Mouse (Mus musculus) CD4-positive, CD25-positive, alpha-beta regulatory T cell, adult 2 months (primary cell): Measurements from ENCODE around the gene Mdm4.

Experiments
- DNase-seq: peaks from one replicate; pipeline ENCODE4 v3.0.0-alpha.2; 2012; ENCODE audit warnings: low read depth, low spot score

Mdm4 gene

DNA sequence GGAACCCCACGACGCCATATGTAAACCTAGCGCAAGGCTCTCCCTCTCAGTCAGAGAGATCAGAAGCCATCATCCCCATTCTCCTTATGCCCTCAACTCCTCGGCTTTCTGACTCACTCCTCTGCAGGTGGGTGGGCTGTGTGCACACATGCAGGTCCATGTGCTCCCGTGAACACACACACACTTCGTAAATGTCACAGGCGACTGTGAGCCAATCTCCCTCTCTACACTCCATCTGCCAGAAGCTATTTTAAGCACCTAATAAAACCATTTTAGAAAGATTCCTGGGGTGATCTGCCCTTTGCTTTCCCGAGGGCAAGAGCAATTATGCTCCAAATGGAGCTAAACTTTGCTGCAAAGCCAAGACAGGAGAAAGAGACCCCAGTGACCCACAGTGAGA lies 84.5 kb downstream of the Mdm4 start:
- DNase-seq: no peak

DNA sequence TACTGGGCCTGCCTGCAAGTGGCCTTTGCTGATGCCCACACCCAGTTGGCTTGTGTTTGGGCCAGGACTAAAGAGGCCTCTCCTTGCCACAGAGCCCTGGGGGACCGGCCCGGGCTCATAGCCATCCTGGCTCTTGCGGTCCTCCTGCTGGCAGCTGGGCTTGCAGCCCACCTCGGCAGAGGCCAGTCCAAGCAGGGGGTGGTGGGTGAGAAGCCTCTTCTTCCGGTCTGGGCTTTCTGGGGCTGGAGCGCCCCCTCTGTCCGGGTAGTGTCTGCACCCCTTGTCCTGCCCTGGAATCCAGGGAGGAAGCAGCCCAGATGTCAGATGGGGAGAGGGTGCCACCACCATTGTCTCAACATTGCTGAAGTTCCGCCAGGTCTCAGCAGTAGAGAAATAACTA lies 91.4 kb downstream of the Mdm4 start:
- no peak for DNase-seq

DNA sequence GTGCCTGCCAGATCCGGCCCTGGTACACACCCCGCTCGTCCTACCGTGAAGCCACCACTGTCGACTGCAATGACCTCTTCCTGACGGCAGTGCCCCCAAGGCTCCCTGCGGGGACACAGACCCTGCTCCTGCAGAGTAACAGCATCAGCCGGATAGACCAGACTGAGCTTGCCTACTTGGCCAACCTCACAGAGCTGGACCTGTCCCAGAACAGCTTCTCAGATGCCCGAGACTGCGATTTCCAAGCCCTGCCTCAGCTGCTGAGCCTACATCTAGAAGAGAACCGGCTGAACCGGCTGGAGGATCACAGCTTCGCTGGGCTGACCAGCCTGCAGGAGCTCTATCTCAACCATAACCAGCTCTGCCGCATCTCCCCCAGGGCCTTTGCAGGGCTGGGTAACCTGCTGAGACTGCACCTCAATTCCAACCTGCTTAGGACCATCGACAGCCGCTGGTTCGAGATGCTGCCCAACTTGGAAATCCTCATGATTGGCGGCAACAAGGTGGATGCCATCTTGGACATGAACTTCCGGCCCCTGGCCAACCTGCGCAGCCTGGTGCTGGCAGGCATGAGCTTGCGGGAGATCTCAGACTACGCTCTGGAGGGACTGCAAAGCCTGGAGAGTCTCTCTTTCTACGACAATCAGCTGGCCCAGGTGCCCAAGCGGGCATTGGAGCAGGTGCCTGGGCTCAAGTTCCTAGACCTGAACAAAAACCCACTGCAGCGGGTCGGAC lies 92.9 kb downstream of the Mdm4 start:
- no peak for DNase-seq

DNA sequence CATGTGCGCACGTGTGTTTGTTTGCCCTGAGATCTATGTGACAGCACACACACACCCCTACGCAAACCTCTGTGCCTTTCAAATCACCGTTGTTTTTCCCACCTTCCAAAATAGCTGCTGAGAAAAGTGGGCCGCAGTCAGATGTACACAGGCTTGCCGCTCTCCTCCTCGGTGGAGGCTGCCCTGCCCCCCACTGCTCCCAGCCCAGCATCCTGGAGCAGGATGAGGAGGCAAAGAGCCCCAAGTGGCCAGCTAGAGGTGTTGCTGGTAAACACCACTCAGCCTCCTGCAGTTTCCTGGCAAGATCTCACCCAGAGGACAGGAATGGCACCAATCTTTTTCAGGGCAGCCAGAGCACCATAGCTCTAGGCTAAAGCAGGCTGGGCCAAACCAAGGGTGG lies 95.5 kb downstream of the Mdm4 start:
- no peak for DNase-seq

DNA sequence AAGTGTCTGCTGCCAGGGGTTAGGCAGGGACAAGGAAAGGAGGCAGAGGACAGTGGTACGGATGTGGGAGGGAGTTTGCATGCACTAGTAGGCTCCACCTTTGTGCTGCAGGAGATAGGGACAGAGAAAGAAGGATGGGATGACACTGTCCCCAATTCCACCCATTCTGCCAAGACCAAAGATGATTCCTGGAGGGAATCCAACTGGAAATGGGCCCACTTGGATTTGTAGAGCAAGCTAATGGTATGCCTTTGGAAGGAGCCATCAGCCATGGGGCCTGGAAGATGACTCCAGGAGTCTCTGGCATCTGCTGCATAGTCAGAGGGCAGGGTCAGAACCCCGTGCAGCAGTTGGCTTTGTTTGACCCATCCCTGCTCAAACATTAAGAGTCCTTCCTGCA lies 97.9 kb downstream of the Mdm4 start:
- DNase-seq: no peak

DNA sequence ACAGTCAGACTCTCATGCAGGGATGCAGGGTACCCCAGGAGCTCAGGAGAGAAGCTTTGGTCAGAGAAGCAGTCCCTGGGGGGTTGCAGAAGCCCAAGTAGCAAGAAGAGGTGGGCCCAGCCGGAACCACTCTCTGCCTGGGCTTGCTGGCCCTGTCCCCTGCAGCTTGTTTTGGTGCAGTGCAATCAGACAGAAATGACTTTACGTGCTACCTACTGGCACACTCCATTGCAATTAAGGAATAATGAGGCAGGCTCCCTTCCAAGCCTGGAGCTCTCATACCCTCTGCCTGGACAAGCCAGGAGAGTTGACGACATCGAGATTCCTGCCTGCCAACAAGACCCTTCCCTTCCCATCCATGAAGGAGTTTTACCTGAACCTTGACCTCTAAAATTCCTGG lies 100.1 kb downstream of the Mdm4 start:
- no peak for DNase-seq

DNA sequence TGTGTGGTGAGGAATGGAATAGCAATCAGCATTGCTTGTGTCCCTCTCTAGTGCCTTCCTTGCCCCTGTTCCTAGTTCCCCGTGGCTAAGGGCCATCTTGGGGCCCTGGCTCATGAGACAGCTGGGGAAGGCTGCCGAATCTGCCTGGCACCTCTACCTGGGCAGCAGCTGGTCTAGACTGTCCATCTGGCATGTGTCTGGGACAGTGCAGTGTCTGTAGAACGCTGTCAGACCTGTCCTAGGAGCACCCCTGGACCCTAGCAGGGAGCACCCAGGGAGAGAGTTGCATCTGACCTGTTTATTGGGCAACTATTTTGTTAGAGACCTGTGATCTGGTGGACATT lies 101.5 kb downstream of the Mdm4 start:
- DNase-seq: no peak

DNA sequence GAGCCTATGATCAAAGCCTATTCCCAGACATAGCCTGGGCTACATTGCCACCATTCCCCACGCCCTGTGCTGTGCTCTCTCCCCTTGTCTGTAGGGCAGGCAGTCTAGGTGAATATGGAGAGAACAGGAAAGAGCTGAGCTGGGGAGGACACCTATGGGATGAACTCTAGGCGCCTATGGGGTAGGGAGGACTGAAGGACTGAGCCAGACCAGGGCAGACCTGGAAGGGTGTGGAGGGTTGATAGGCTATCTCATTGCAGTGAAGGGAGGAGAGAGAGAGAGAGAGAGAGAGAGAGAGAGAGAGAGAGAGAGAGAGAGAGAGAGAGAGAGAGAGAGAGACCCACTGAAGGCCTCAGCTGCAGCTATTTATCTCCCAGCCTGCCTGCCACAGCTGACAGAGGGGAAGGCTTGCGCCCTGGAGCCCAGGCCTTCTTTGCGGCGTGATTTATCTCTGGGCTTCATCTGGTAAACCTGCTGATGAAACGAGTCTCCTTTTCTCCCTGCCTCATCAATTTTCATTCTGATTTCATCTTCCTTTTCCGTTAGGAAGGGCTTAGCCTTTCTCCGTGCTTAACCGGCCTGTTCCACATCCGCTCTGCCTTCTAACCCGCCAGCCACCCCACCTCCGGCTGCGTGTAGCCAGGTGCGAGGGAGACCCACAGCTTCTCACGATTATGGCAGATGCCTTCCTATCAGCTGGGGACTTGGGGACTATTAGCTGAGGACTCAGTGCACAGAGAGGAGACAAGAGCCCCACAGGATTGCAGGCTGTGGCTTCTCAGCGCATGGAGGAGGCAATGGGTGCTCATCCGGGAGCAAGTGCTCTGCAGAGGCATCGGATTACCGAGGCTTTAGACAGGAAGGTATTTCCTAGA lies 102.1 kb downstream of the Mdm4 start:
- DNase-seq: no peak

DNA sequence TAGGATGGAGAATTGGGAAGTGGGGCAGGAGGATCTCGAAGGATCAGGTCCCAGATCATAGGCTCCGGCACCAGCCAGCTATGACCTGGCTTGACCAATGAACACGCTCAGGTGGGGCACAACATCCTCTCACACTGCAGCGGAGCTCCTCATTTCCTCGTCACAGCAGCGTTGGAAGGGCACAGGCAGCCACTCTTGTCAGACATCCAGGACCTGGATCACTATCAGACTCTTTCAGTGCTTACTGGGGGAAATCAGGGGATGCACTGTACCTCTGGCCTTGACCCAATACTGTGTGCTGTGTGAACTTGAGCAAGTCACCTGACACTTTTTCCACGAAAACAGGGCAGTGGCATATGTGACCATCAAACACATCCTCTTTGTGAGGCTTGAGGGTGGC lies 105.1 kb downstream of the Mdm4 start:
- DNase-seq: no peak

DNA sequence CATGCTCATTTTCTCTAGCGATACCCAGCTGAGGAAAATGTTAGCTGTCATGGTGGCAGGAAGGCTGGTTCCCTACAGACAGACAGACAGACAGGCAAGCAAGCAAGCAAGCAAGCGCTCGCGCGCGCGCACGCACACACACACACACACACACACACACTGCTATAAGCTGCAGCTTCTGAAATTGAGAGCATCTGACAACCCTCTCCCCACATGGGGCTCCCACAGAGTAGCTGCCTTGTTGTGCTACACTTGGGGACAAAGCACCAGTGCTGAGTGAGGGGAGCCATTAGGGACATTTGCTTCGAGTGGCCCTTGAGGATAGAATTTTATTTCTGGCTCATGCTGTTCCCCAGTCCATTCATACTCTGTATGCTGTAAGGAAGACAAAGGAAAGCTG lies 108.1 kb downstream of the Mdm4 start:
- no peak for DNase-seq

DNA sequence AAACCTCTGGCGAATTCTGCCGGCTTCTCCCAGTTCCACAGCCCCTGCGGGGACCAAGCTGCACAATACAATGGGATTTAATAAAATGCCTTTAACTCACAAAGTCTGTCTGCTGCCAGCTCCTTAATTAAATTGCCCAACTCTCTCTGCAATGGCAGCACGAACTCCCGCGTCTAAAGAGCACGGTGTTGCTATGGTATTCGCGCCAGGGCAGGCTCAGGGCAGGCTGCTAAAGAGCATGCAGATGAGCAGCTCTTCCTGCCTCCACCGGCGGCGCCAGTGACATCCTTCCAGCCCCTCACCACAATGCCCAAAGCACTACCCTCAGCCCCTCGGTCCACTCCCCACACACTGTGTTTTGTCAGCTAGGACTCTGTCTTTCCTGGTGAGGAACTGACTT lies 109.3 kb downstream of the Mdm4 start:
- DNase-seq: no peak

DNA sequence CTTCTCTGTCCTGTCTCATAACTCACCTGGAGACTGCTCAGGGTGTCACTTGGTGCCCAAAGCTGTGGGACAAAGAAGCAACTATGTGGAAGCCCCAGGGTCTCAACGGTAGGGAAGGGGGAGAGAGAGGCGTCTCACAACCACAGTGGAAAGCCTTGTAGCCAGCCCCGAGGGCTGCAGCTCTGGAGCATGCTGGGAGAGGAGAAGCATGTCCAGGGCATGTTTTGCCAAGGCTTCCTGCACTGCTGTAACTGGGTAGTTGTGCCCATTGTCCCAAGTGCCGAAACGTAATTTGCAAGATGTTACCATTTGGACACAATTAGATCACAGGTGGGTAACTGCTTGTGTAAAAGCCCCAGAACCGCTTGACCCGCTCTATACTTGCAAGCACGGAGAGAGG lies 111.1 kb downstream of the Mdm4 start:
- DNase-seq: no peak

DNA sequence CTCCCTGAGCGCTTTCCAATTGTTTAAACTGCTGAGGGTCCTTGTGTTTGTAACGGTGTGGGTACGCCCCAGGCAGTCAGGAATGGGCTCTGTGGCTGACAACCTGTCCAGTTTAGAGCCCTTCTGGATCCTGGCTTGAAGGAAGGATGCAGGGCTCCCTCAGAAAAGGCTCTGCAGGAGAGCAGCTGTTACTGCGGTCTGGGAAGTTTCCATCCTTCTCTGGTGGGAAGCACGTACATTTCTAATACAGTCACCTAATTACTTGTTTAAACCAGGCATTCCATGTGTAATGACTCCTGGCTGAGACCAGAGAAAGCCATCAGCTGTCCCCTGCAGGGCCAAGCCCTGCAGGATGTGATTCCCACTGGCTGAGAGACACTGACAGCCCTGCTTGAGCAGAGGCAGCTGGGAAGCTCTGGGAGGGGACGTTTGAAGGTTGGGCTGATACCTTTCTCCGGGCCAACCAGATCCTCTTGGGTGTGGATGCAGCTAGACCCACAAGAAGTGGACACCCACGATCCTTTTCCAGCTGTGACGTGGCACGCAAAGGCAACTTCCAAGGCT lies 112.2 kb downstream of the Mdm4 start:
- no peak for DNase-seq

DNA sequence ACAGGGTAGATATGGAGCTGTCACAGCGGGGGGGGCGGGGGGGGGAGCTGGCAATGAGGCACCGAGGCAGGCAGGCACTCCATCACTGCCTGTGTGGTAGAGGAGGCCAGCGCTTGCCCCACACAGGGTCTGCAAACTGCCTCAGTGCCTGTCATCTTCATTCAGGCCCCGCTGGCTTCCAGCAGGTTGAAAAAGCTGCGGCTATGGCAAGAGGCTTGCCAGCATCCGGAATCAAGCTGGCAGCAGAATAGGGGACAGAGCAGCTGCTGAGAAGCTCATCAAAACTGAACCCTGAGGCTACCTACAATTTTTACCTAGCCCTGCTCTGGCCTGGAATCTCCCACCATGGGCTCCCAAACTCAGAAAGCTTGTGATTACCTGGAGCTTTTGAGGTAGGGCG lies 112.8 kb downstream of the Mdm4 start:
- DNase-seq: no peak

DNA sequence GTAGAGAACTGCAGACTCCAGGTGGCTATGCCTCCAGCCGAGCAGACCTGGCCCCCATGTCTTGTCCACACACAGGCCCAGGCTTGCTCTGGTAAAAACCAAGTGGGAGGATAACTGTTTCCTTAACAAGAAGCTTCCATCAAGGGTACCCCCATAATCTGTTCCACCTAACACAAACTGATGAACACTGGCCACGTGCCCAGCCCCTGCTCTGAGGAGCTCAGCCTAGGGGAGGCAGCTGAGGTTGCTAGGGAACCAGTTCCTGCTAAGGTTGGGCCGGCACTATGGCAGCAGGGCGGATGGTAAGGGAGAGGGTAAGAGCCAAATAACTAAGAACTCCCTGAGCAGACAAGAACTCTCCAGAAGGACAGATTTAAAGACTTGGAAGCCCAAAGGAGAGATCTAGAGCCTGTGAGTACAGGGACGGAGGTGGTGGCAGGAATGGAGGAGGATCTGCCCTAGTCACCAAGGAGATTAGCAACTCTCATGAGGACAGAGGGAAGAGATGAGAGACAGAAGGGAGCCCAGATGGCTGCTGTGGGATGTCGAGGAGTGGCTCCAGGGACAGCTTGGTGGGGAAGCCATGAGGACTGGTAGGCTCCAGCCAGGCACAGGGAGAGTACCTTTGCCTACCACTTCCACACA lies 114.4 kb downstream of the Mdm4 start:
- no peak for DNase-seq

DNA sequence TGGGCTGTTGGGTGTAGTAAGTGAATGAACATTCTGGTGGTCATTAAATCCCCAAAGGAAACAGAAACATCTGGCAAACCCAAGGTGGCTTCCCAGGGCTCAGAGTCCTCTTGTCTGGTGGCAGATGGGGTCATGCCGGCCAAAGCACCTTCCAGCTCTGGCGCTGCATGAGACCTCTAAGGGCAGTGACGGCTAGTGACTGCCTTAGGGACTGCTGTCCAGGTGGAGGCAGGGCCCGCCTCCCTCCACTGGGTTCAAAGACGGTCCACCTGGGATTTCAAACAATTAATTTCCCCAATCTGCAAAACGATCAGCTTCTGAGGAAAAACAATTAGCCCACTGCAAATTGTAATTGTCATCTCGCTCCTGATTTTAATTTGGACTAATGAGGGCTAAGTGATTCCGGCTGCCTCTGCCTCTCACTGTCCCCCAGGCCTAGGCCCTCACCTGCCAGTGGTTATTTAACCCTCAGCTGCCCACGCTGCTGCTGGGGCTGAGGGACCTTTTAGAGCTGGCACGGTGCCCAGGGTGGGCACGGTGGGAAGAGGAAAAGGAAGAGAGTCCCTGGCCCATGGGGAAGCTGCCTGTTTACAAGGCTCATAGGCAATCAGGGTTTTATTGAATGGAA lies 119.8 kb downstream of the Mdm4 start:
- no peak for DNase-seq

DNA sequence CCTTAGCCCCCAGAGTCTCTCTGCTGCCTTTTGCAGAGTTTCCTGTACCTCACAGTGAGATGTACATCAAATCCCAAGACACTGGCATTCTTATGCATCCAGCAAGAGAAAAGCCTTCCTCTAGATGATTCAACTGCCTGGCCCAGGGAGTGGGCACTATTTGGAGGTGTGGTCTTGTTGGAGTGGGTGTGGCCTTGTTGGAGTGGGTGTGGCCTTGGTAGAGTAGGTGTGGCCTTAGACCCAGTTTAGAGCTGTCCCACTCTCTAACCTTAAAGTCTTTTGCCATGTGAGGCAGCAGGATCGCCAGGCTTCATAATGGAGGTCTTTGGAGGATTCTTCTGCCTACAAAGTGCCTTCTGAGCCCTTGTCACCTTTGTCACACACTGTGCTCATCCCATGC lies 120.4 kb downstream of the Mdm4 start:
- DNase-seq: no peak
